Mouse (Mus musculus): ENCODE data around the gene BC003965. TPM values are rescaled to one million over a fixed set of nuclear protein-coding genes. Genes with fewer than 3 reads are reported as not detected.

Gene BC003965
- polyA plus RNA-seq (2012; rRNA removed) = 13.3 and 13.8 TPM in 2 replicates

GRCm38 (mm10) chr17:25184129-25184691 is at the start of gene BC003965:
TSS of gene BC003965 (plus strand) at chr17:25184554.

GRCm38 (mm10) chr17:25162161-25162560 is 22.2 kb upstream of the BC003965 start, which contains the start of gene Ccdc154:
TSS of gene Ccdc154 (plus strand) at chr17:25162461.

GRCm38 (mm10) chr17:25175411-25175810 is 8.9 kb upstream of the BC003965 start, which contains the start of gene Gm38655:
TSS of gene Gm38655 (minus strand) at chr17:25175471.

GRCm38 (mm10) chr17:25188150-25189031 is 4.0 kb downstream of the BC003965 start, which contains the start of gene Unkl:
TSS of gene Unkl (plus strand) at chr17:25188397.

Other genes starting within 250 kb of the BC003965 start
- gene Mapk8ip3, start 247.6 kb upstream of the BC003965 start, polyA plus RNA-seq (2012; rRNA removed) = 29.7 and 32.2 TPM in 2 replicates
- gene Jpt2, start 223.9 kb upstream of the BC003965 start, polyA plus RNA-seq (2012; rRNA removed) = 23.3 and 28.1 TPM in 2 replicates
- gene Cramp1l, start 168.8 kb upstream of the BC003965 start, polyA plus RNA-seq (2012; rRNA removed) = 7.1 and 8.3 TPM in 2 replicates
- gene Ift140, start 168.5 kb upstream of the BC003965 start, polyA plus RNA-seq (2012; rRNA removed) = 54.0 and 61.2 TPM in 2 replicates
- 2.4 and 3.1 TPM in 2 replicates for gene Tmem204, start 101.0 kb upstream of the BC003965 start, polyA plus RNA-seq (2012; rRNA removed)
- gene Telo2, start 68.6 kb upstream of the BC003965 start, polyA plus RNA-seq (2012; rRNA removed) = 7.4 and 8.8 TPM in 2 replicates
- gene Ptx4, start 63.8 kb upstream of the BC003965 start, polyA plus RNA-seq (2012; rRNA removed) = 0.02 TPM in 1 of 2 replicates, not detected in the other
- 6.7 and 8.2 TPM in 2 replicates for gene Clcn7, start 51.2 kb upstream of the BC003965 start, polyA plus RNA-seq (2012; rRNA removed)
- gene Ccdc154, start 22.1 kb upstream of the BC003965 start, polyA plus RNA-seq (2012; rRNA removed) = 0.02 and 0.03 TPM in 2 replicates
- gene Gm38655, start 9.1 kb upstream of the BC003965 start, polyA plus RNA-seq (2012; rRNA removed) = not detected in 2 replicates
- gene Unkl, start 3.8 kb downstream of the BC003965 start, polyA plus RNA-seq (2012; rRNA removed) = 30.9 and 38.3 TPM in 2 replicates
- 10.3 and 11.4 TPM in 2 replicates for gene Gnptg, start 55.6 kb downstream of the BC003965 start, polyA plus RNA-seq (2012; rRNA removed)
- 13.1 and 15.0 TPM in 2 replicates for gene Tsr3, start 55.6 kb downstream of the BC003965 start, polyA plus RNA-seq (2012; rRNA removed)
- gene Baiap3, start 71.8 kb downstream of the BC003965 start, polyA plus RNA-seq (2012; rRNA removed) = 0.23 and 0.25 TPM in 2 replicates
- 162 and 191 TPM in 2 replicates for gene Ube2i, start 90.1 kb downstream of the BC003965 start, polyA plus RNA-seq (2012; rRNA removed)
- gene Prss34, start 113.8 kb downstream of the BC003965 start, polyA plus RNA-seq (2012; rRNA removed) = 0.67 and 0.69 TPM in 2 replicates
- not detected in 2 replicates for gene Prss28, start 124.1 kb downstream of the BC003965 start, polyA plus RNA-seq (2012; rRNA removed)
- not detected in 2 replicates for gene Prss29, start 134.1 kb downstream of the BC003965 start, polyA plus RNA-seq (2012; rRNA removed)
- gene Tpsab1, start 161.0 kb downstream of the BC003965 start, polyA plus RNA-seq (2012; rRNA removed) = 0.02 TPM in 1 of 2 replicates, not detected in the other
- gene Tpsb2, start 181.8 kb downstream of the BC003965 start, polyA plus RNA-seq (2012; rRNA removed) = 0.07 and 0.16 TPM in 2 replicates
- 0.28 and 0.70 TPM in 2 replicates for gene Tpsg1, start 184.7 kb downstream of the BC003965 start, polyA plus RNA-seq (2012; rRNA removed)
- gene Cacna1h, start 249.2 kb downstream of the BC003965 start, polyA plus RNA-seq (2012; rRNA removed) = 1.0 and 1.3 TPM in 2 replicates

Data from liver, embryonic 14 days (tissue).